Mouse (Mus musculus) small intestine, adult 2 months (tissue): ENCODE results near the gene Cdc42se2.

Source experiments
- CTCF ChIP-seq: fragments of 200-500 bp; IDR thresholded peaks from 2 replicates; pipeline ENCODE4 v1.5.1; 2012; ENCODE audit warnings: low read depth, mild to moderate bottlenecking, control low read depth, inconsistent platforms, low read length, moderate library complexity, mixed read lengths; ENCODE audit not compliant: insufficient replicate concordance, insufficient read length; ENCODE audit errors: extremely low read depth
- POLR2A ChIP-seq: fragments of 200-500 bp; IDR thresholded peaks from 2 replicates; pipeline ENCODE4 v1.6.1; 2012; ENCODE audit warnings: low read depth, mild to moderate bottlenecking, control low read depth, inconsistent platforms, low read length, moderate library complexity

DNA sequence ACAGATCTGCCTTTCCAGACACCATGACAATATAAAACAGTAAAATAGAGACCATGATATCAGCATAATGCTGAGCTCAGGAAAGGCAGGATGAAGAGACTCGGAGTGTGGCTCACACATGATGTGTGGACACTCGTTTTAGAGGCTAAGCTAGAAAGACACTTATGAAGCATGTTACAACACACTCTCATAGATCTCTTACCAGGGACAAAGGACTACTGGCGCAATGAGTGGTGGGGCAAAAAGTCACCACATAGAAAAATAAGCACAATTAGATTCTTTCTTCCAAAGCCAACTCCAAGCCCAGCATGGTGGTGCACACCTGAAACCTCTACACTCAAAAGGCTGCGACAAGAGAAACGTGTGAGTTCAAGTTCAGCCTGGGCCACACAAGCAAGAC lies 56.5 kb downstream of the Cdc42se2 start:
- TF ChIP-seq CTCF (no peak), POLR2A (no peak)
